Mouse (Mus musculus) CH12F3 (cell line): ENCODE measurements at regions not wholly inside any gene's neighbourhood (a gene's known extent, or its start where the extent isn't known, plus 50 kb on each side); places are given as distances from the start of the nearest gene placed in this dataset.

Source experiments
- in situ Hi-C: fragments of 300-500 bp; cut with MboI; formaldehyde crosslinking; loops from 2 replicates; pipeline ENCODE4 v1.14.3; 2020; ENCODE audit warnings: low sequenced_read_pairs

- in situ Hi-C loops = loop anchor here (25.0 kb wide), 1 partner anchor 526 kb away; no protein-coding TSS in a partner anchor
Measured at GRCm38 (mm10) chr5:149338016-149338696, 73.4 kb upstream of the Medag start.

- in situ Hi-C loops = loop anchor here (25.0 kb wide), 1 partner anchor 526 kb away; no protein-coding TSS in a partner anchor
Measured at GRCm38 (mm10) chr5:149338697-149339078, 72.9 kb upstream of the Medag start.

GRCm38 (mm10) chr5:149340361-149340760 lies 71.2 kb upstream of the Medag start:
- in situ Hi-C loops = loop anchor here (25.0 kb wide), 1 partner anchor 528 kb away; no protein-coding TSS in a partner anchor

- in situ Hi-C loops = loop anchor here (25.0 kb wide), 1 partner anchor 529 kb away; no protein-coding TSS in a partner anchor
Measured at GRCm38 (mm10) chr5:149341461-149341860, 70.1 kb upstream of the Medag start.

DNA sequence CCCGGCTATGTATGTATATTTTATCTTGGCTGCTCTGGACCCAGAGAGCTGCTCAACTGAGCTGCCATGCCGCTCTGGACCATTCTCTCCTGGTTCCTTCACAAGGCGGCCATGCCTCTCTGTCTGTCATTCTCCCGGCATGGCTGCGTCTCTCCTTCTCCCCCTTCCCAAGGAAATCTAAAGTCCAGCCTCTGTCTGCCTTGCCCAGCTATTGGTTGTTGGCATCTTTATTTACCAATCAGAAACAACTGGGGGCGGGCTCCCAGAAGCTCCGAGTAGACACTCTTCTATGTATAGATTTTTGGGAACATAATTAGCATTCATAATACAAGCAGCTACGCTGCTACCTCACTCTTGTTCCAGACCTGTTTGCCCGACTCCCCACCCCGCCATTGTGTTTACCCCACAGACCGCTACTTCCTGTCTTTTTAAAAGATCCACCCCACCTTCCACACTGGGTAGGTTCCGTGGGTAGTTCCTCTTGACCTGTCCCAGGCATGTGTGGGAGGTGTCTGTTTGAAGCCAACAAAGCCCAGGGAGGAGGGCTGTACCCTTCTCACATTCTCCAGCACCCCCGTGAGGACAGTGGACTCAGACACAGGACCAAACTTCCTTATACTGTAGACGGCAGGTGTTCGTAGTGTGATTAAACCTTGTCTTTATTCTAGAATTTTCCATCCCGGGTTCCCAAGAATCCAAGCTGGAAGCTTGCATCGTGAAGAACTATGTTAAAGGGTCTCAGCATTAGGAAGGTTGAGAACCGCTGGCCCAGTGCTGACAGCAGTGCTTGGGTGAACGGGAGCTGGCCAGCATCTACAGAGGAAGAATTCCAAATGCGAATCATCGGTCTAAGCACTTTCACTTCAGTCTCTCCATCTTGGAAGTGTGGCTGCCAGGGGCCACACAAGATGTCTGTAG lies 67.7 kb upstream of the Medag start:
- in situ Hi-C loops = loop anchor here (25.0 kb wide), 1 partner anchor 532 kb away; no protein-coding TSS in a partner anchor

- in situ Hi-C loops = loop anchor here (25.0 kb wide), 1 partner anchor 532 kb away; no protein-coding TSS in a partner anchor
Measured at GRCm38 (mm10) chr5:149344528-149344855, 67.1 kb upstream of the Medag start.

DNA sequence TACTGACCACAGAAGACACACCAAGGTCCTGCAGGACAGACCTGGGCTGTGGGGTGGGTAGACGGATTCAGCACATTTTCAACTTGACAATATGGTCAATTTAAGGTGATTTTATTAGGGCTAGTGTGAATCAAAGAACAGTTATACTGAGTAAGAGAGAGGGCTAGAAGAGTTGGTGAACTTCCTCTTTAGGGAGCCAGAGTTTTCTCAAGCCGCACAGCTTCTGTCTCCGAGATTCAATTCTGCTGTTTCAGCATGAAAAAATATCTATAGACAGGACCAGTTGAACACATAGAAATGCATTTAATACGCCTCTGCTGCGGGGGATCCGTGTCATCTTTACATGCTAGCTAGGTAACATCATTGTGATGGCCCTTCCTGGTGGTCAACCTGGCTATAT lies 66.4 kb upstream of the Medag start:
- in situ Hi-C loops = loop anchor here (25.0 kb wide), 1 partner anchor 533 kb away; no protein-coding TSS in a partner anchor

DNA sequence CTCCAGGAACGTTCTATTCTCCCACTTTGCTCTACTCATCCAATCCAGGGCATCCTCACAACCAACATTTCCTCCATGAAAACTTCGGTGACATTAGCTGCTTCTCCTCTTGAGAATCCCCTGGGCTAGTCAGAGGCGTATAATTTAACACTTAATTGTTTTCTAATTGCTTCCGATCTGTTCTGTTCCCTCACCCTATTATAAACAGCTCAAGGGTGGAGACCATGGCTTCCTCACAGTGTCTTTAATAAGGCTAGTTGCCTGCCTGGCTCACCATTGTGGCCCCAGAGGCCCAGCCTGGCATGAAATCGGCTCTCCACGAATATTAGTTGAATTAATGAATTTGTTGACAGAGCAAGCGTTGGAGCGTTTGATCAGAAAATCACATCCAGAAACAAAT lies 61.9 kb upstream of the Medag start:
- in situ Hi-C loops = loop anchor here (25.0 kb wide), 1 partner anchor 537 kb away; no protein-coding TSS in a partner anchor

DNA sequence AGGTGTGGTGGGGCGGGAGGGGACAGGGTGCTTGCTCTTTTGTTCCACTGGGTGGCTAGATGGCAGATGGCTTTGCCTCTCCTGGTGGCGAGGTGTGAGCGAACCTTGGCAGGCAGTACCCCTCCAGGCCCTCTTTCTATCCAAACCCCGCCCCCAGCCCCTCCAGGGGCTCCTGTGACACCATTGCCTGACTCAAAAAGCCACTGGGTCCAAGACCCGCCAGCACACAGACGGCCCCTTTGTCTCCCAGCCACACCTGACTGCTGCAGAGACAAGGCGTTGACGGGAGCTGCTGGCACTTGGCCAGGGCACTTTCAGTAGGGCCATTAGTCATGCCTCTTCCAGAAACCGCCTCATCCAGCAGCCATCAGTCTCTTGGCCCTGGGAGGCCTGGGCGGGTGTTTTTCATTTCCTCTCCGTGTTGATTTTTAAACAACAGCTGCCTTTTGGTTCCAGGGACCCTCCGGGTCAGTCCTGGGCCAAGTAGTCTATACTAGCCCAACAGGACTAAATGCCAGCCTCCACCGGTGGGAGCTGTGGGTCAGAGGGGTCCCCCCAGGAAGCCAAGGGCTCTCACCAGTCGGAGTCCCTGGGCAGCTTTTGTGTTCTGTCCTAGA lies 58.4 kb upstream of the Medag start:
- in situ Hi-C loops = no loop called here

- in situ Hi-C loops = no loop called here
Measured at GRCm38 (mm10) chr5:149354448-149355115, 57.0 kb upstream of the Medag start.

DNA sequence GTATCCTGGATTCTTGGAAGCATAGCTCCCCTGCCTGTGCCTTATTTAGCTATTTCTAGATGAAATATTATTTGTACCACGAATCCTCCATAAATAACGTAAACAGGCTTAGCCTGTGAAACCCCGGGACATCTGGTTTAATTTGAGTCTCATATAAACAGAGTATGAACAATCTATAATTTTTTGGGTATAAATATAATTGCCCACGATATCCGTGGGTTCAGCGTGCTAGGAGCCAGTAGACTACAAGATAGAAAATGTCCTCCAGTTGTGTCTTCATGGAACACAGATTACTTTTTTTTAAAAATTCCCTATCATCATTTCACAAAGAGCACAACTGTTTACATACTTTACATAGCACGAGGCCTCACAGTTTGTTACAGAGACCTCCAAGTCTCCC lies 56.4 kb upstream of the Medag start:
- in situ Hi-C loops = no loop called here

DNA sequence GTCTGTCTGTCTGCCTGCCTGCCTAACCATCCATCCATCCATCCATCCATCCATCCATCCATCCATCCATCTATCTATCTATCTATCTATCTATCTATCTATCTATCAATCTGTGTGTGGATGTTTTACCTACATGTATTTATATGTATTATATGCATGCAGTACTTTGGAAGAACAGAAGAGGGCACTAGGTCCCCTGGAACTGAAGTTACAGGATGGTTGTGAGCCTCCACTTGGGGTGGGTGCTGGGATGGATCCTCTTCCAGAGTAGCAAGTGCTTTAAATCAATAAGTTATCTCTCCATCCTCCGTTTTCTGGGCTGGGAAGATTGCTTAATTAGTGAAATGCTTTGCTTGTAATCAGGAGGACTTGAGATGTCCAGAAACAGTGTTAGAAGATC lies 54.6 kb upstream of the Medag start:
- in situ Hi-C loops = no loop called here
